Mouse (Mus musculus): ENCODE data around the gene Zswim4.
A peak's percentile ranks its signal among the peaks of the same experiment; 100 is the strongest.
"Not testable (repeated sequence)": the region's sequence is repeated elsewhere in the genome, so short reads cannot be mapped to it uniquely, and the experiment has no call there.

The Zswim4 gene

DNA sequence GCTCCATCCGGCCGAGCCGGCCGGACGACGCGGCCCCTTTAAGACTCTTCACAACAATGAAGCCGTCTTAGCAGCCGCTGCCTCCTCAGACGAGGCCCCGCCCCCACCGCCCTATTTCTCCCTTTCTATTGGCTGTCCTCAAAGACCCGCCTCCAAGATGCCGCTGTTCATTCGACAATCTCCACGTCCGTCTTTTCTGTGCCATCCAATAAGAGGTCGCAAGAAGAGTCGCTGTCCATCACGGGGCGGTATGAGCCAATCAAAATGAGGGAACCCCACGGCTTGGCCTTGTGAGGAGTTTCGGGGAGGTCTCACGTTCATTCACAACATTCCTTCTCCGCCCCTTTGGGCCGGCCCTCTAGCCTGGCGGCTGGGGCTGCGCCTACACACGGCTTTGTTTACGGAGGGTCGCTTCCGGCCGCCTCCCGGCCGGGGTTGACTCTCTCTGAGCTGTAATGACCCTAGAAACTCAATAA lies at the start of gene Zswim4:
TSS of gene Zswim4 (minus strand) at position 58 of the 476 bp plus-strand sequence.
- DNase-seq = peak; percentile 97

DNA sequence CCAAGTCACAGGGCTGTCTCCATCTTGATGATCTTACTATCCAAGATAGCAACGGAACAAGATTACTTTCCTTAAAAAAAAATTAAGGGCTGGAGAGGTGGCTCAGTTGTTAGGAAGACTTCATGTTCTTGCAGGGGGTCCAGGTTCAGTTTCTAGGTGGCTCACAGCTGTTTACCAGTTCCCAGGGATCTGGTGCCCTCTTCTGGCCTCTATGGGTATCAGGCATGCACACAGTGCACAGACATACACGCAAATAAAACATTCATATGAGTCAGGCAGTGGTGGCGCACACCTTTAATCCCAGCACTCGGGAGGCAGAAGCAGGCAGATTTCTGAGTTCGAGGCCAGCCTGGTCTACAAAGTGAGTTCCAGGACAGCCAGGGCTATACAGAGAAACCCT lies 48.8 kb upstream of the Zswim4 start:
- DNase-seq = not testable (repeated sequence)

DNA sequence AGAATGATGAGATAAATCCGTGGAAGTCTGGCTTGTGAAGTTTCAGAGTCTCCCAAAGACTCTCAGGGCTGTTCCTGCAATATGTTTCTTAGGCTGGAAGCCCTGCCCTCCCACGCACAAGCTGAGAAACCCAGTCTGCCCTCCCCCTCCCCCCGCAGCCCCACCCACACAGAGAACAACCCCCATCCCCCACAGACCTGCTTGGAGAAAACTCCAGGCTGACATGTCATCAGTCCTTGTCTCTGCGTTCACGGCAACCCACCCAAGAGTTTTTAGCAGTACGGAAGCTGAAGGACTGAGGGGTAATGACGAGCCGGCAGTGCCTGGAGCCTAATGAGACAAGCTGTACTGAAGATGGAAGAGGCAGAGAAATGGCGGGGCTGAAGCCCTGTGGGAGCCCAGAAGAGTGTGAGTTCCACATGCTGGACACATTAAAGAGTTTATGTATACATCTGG lies 47.8 kb upstream of the Zswim4 start:
- no peak for DNase-seq

DNA sequence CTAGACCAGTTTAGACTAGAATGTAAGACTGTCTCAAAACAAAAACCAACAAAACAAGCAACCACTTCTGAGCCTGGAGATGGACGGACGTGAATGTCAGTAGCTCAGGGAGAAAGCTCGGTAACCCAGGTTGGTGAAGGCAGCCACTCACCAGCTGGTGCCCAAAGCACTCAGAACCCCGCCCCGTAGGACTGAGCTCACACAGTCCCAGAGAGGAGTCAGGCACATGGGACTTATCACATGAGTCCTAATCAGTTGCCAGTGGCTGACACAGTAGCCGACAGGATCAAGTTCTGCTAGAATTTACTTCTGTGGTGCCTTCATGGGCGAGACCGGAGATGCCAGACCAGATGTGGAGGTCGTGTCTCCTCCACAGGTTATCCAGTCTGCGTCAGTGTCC lies 43.9 kb upstream of the Zswim4 start:
- DNase-seq = no peak

DNA sequence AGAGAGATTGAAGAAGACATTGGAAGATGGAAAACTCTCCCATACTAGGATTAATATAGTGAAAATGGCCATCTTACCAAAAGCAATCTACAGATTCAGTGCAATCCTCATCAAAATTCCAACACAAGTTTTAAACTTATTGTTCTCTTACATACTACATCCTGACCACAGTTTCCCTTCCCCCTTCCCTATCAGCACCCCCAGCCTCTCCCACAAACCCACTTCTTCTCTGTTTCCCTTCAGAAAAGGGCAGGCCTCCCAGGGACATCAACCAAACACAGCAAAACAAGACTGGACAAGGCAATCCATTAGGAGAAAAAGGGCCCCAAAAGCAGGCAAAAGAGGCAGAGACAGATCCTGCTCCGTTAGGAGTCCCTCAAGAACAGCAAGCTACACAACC lies 39.6 kb upstream of the Zswim4 start:
- DNase-seq = no peak

DNA sequence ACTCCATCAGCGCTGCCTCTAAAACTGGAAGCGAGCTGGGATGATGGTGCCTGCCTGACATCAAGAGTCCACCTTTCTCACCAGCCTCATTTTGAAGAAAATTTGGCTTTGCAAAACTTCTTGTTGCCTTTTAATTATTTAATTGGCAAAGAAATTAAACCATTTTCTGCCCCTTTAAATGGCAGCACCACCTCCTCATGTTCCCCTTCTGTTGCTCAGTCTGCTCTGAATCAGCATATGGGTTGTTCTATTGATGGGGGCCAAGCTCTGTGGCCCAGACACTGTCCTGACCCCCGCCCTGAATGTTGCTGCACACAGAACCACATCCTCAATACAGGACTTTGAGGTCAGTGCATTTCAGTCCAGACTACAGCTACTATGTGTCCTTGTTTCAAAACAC lies 37.1 kb upstream of the Zswim4 start:
- no peak for DNase-seq

DNA sequence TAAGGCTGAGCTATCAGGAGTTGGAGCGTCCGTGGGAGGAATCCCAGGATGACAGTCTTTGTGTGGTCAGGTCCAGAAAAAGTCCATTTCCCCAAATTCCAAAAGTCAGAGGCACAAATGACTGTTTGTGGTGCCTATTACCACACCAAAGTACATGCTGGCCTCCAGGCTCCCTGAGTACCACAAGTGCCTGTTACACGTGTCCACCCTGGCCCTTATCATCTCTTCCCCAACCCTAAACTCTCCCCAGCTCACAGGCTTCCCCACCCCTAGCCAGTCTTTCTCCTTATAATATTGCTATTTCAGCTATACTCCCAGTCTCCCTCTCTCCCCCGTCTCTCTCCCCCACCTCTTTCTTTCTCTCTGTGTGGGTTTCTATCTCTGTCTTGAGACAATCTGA lies 35.4 kb upstream of the Zswim4 start:
- DNase-seq = no peak

DNA sequence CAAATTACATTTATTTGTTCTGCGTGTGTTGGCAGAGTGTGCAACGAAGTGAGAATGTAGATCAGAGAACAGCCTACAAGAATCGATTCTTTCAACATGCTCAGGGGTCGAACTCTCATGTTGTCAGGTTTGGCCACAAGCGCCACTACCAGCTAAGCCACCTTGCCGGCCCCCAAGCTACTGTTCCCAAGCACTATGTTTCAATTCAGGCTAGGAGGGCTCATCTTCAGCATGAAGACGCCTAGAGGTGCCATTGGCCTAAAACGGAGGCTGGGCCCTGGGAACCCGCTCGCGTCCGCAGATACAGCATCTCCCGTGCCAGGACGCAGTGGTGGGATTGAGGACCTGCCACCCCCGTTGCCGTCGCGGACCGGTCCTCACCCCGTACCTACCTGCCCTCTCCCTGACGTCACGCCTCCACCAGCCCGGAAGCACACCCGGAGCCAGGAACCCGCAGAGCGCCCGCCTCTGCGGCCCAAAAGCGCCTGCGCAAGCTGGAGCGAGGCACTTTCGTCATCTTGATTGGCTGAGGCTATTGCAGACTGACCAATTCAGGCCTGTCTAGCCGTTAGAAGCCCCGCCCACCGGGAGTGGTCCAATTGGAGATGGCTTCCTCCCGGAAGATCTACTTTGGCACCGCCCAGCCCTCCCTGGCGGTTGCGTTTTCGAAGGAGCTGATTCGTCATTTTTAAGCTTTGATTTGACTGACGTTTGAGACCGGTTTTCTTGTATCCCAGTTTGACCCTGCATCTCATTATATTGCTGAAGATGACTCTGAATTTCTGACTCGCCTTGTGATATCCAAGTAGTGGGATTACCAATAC lies 33.3 kb upstream of the Zswim4 start, which contains the start of gene Ccdc130:
TSS of gene Ccdc130 (minus strand) at position 431 of the 824 bp plus-strand sequence.
- peak; percentile 100 for DNase-seq

DNA sequence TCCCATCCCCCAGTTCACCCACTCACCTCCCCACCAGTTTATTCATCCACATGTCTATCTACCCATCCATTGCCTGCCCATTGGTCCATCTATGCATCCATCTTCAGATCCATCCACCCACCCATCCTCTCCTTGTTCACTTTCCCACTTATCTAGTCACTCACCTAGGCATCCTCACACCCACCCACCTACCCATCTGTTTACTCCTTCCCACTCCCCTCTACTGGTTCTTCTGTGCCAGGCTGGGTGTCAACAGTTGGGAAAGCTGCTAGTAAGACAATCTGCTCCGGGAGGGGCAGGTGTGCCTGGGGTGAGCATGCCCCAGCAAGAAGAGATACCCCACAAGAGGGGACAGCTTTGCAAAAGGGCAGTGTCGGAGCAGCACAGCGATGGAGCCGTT lies 24.2 kb upstream of the Zswim4 start:
- no peak for DNase-seq

DNA sequence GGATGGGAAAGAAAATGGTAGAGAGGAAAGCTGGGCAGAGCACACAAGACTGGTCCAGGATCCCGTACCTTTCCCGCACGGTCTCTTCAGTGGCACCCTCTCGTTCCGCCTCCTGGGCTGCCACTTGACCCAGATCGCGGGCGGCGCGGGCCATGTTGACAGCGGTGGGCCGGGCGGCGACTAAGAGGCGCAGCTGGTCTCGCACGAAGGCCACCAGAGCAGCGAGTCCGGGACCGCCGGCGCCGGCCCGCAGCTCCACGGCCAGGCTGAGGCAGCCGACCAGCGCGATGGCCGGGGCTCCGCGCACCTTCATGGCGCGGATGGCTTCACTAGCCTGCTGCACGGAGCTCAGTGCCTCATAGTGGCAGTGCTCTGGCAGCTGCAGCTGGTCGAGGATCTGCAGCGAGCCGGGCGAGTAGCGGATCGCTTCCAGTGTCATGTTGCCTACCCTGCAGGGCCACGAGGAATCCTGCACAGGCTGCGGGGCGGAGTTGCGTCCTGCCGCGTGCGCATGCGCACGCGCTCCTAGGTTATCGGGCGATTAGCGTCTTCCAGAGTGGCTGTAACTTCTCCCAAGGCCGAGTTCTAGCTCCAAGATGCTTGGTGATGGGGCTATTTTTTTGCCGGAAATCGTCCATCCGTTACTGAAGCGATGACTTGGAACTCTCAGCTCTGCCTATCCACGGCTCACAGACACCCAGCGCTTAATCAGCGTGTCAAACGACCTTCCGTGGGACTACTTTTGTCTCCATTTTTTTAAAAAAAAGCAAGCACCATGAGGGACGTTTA lies 20.2 kb upstream of the Zswim4 start, which contains the start of gene Mri1:
TSS of gene Mri1 (minus strand) at position 505 of the 789 bp plus-strand sequence.
- DNase-seq = peak; percentile 76

DNA sequence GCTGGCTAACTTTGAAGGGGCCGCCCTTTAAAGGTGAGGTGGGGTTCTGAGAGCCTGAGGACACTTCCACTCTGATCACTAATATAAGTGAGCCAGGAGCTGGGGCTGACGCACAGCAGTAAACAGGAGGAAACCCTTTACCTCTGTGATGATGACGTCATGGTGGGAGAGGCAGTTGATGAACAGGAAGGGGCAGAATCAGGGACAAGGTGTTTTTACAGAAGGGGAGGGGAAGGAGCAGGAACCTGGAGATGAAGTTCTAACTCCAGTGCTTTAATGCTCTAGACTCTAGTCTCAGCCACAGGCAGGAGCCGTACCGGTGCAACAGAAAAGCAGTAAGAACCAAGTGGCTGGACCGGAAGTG lies 19.6 kb upstream of the Zswim4 start:
- no peak for DNase-seq

DNA sequence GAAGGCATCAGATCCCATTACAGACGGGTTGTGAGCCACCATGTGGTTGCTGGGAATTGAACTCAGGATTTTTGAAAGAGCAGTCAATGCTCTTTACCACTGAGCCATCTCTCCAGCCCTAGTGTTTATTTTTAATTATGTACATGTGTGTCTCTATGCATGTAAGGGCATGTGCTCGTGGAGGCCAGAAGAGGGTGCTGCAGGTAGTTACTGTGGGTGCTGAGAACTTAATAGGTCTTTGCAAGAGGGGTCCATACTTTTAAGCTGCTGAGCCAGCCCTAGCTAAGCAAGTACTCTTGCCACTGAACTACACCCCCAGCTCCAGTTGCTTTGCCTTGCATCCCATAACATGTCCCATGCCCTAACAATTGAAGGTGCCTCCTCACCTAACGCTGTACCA lies 19.0 kb upstream of the Zswim4 start:
- no peak for DNase-seq

DNA sequence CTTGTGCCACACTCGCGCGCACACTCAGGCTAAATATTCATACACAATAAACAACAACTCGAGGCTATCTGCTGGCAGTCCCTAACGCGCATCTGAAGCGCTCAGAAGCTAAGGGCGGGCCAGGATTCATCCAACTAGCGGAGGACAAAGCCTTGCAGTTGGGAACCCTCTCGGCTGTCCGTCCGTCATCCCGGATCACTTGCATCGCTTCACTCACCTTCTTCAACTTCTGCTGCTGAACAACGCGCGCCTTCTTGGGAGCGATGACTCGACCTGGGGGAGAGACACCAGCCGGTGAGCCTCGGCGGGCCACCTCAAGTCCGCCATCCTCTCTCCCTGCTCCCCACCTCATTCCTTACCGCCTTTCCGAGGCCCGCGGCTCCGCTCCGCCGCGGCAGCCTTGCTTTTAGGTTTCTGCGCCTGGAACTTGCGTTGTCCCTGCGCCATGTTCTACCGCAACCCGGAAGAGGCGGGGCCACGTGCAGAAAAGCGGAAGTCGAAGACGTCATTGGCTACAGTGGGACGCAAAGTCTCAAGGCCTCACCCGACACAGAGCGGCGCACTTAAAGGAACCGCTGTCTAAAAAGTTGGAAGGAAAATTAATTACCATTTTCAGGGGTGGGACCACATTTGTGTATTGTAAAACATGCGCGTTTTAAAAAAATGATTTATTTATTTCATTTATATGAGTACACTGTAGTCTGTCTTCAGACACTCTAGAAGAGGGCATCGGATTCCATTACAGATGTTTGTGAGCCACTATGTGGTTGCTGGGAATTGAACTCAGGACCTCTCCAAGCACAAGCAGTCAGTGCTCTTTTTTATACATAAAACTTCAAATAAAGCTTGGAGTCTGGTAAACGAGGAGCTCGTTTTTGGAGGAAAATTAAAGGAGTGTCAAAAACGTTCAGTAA lies 12.7 kb upstream of the Zswim4 start, which contains the start of gene D8Ertd738e:
TSS of gene D8Ertd738e (minus strand) at position 463 of the 914 bp plus-strand sequence.
- peak; percentile 86 for DNase-seq

DNA sequence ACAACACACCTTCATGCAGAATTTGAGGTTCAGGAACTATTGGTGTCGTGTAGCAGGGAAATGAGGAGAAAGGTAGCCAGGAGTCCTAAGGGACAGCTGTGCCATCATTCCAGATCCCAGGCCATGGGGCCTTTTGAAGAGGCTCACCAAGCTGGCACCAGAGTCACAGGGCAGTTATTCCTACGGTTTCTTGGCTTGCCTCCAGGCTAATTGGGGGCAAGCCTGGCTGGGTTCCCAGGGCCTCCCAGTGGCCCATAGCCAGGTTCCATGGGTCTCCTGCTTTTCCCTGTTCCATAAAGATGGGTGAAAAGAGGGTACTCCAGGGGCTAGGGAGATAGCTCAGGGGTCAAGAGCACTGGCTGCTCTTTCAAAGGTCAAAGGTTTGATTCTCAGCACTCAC lies 5.0 kb upstream of the Zswim4 start:
- no peak for DNase-seq

DNA sequence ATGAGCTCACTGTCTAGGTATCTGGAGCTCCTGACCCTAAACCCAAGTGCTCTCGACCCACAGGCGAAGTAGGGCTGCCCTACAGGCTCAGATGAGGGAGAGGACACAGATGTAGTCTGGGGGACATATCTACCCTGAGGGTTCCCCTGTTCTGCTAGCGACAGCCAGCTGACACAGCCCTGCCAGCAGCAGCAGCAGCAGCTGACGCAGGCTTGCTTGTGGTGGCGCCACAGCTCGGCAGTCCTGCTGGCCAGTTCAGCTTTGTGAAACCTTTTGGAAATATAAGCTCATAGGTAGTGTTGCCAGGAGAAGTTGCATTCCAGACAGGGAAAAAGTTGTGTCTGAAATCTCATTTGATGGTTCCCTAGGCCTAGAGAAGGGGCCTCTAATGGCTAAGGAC lies 4.3 kb upstream of the Zswim4 start:
- no peak for DNase-seq

DNA sequence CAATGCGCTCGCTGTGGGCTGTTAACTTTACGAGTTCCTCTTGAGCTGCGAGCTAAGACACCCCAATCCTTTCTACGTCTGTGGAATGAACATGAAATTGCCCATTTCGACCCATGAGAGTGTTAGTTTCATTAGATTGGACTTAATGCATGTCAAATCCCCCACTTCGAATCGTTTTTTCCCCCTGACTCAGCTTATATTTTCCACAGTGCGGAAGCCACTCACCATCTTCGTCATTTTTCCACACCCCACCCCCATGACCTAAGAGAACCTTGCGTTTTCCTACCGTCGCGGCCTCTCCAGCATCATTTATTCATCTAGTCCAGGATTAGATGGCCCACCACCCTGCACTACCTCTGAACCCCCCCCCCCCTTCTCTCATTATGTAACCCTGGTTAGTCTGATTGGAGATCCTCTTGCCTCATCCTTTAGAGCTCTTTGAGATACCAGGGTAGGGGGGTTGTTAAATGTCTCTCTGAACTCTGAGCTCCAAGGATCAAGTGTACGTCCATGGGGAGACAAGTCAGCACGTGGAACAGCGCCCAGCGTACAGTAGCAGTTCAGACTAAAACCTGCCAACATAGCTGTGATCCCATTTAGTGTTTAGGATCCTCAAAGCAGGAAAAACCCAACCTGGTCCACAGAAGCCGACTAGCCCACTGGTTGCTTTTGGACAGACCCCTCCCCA lies 831 bp upstream of the Zswim4 start:
- no peak for DNase-seq

DNA sequence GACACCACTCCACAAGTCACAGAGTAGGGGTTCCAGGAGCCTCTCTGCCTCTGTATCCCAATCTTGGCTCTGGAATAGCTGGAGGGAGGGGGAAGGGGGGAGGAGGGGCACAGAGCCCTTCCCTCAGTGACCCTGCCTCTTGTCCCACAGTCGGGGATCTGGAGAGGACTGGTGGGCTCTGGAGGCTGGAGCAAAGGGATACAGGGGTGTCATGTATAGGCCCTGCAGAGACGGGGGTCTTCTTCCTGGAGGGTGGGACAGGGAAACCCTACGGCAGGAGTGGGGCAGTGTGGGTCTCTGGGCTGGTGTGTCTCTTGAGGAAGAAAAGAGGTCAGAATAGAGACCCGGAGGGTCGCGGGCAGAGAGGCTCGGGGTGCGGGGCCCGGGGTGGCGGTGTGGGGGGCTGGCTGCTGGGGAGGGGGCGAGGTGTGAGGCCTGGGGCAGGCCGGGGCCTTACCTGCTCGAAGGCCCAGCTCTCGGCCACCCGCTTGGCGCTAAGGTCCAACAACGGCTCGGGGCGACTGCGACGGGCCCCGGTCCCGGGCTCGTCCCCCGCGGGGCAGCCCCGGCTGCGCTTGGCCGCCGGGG lies 351 bp downstream of the Zswim4 start:
- no peak for DNase-seq

DNA sequence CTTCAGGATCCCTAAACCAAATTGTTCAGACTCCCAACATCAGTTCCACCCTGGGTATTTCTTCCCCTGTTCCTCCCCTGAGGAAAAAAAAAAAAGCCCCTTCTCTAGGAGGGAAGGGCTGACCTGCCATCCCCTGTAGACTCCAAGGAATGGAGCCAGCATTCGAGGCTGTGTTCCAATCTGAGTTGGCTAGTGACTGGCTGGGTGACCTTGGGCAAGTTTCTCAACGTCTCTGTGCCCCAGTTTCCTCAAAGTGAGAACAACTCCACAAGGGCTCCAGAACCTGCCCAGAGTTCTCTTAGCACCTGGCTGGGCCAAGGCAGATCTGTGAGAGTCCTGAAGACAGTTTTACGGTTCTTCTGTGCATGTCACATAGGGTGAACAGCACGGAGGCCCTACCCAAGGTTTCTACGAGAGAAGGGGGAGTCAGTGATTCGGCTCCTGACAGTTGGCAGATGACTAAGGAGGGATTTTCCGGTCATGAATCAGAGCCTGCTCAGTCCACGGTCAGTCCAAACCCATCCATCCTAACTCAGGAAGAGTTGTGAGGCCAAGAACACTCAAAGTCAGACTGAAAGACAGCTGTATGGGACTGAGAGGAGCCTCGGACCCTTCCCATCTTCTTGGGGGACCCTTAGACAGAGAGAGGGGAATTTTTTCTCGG lies 977 bp downstream of the Zswim4 start:
- no peak for DNase-seq

DNA sequence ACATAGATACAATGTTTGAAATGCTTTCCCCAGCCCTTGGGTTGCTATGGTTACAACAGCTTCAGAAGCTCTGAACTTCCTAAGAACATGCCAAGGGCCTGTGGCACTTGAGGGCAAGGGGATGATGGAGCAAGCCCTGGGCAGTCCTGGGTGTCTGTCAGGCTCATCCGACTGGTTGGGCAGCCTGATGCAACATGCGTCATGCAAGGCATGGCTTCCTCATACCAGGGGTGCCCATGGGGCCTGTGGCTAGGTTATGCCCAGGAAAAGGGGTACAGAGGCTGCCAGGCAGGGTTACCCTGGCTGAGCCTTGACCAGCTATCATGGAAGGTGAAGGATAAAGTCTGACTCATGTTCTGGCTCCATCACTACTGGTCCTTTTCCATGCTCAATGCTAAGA lies 3.8 kb downstream of the Zswim4 start:
- no peak for DNase-seq

DNA sequence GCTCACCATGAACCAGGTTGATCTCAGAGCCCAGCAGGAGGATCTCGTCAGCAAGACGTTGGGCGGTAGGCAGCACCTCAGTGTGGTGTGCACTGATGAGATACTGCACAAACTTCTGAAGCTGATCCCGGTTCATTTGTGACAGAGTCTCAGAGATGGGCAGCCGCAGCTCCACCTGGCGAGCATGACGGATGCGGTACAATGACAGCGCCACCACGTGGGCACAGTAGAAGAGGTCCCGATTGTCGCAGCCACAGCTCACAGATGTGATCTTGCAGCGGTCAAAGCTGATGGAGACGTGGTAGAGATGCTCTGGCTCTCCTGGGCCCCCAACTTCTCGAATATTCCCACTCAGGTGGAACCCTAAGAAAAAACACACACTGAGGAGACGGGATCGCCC lies 6.1 kb downstream of the Zswim4 start:
- no peak for DNase-seq

Measured in right cerebral cortex, postnatal 25 days (tissue).